8 mouse cellular contexts compared by ENCODE assay signal in the genomic region with DNA sequence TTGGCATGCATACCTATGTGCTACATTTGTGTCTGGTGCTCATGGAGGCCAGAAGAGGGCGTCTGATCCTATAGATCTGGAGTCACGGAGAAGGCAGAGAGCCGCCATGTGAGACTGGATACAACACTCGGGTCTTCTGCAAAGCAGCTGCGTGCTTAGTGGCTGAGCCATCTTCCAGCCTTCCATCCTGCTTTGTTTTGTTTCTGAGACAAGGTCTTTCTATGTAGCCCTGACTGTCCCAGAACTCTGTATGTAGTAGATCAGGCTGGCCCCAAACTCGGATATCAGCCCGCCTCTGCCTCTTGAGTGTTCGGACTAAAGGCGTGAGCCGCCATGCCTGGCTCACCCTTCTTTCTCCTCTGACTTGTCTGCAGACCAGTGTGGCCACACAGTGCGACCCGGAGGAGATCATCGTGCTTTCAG. TPM values are rescaled to one million over a fixed set of nuclear protein-coding genes. Genes with fewer than 3 reads are reported as not detected.
DNase-seq lines count a peak whose midpoint lies in the region; ATAC-seq and TF ChIP-seq lines count a peak whose summit lies in the region.

No protein-coding gene starts in this region.

- peak overlapping the region; percentile 67 for H3K4me2 ChIP-seq in neural tube, embryonic 12.5 days (replicated peaks)
- H3K4me2 ChIP-seq in intestine, postnatal 0 days (replicated peaks; ENCODE audit: low read depth) = peak overlapping the region; percentile 79
- H3K4me2 ChIP-seq in stomach, embryonic 15.5 days = peak overlapping the region; percentile 70

- H3K9ac ChIP-seq in neural tube, embryonic 12.5 days = no peak overlapping the region
- H3K9ac ChIP-seq in intestine, postnatal 0 days (ENCODE audit: low read depth, low read length) = no peak overlapping the region
- no peak overlapping the region for H3K9ac ChIP-seq in stomach, embryonic 15.5 days

- H3K36me3 ChIP-seq in neural tube, embryonic 12.5 days = peaks cover 50% of the 10 kb centered on the region
- H3K36me3 ChIP-seq in intestine, postnatal 0 days (ENCODE audit: control insufficient read depth, insufficient read depth) = peaks cover 53% of the 10 kb centered on the region
- peaks cover 42% of the 10 kb centered on the region for H3K36me3 ChIP-seq in stomach, embryonic 15.5 days

- TF ChIP-seq CTCF in intestine, postnatal 0 days (IDR thresholded peaks at IDR 0.05; ENCODE audit: low read depth) = peak; percentile 45

- no peaks in the 10 kb centered on the region for H3K27me3 ChIP-seq in neural tube, embryonic 12.5 days (replicated peaks)
- H3K27me3 ChIP-seq in intestine, postnatal 0 days (replicated peaks; ENCODE audit: control insufficient read depth, insufficient read depth, low read length) = no peaks in the 10 kb centered on the region
- H3K27me3 ChIP-seq in stomach, embryonic 15.5 days (replicated peaks) = no peaks in the 10 kb centered on the region

- H3K4me1 ChIP-seq in neural tube, embryonic 12.5 days = peaks cover 42% of the 10 kb centered on the region
- H3K4me1 ChIP-seq in intestine, postnatal 0 days (replicated peaks; ENCODE audit: control insufficient read depth, insufficient read depth, low read length) = peaks cover 4% of the 10 kb centered on the region; the same call in 1 of the 2 replicates
- peaks cover 38% of the 10 kb centered on the region for H3K4me1 ChIP-seq in stomach, embryonic 15.5 days

- no peak overlapping the region for H3K4me3 ChIP-seq in neural tube, embryonic 12.5 days
- H3K4me3 ChIP-seq in intestine, postnatal 0 days (ENCODE audit: low read depth, low read length) = peak overlapping the region; percentile 67; the same call in 1 of the 2 replicates
- no peak overlapping the region; the same call in 1 of the 2 replicates for H3K4me3 ChIP-seq in stomach, embryonic 15.5 days (replicated peaks)

- no peaks in the 10 kb centered on the region for H3K9me3 ChIP-seq in neural tube, embryonic 12.5 days
- H3K9me3 ChIP-seq in intestine, postnatal 0 days (ENCODE audit: control insufficient read depth) = no peaks in the 10 kb centered on the region
- H3K9me3 ChIP-seq in stomach, embryonic 15.5 days = no peaks in the 10 kb centered on the region

- no peak overlapping the region for H3K27ac ChIP-seq in neural tube, embryonic 12.5 days
- no peak overlapping the region for H3K27ac ChIP-seq in intestine, postnatal 0 days (ENCODE audit: low read depth, low read length)
- H3K27ac ChIP-seq in stomach, embryonic 15.5 days = 0 out of 2 replicates have a peak overlapping the region, but pooled peaks have one; percentile 87

- no peak for ATAC-seq in neural tube, embryonic 12.5 days (ENCODE audit: low FRiP score, low read depth)
- ATAC-seq in intestine, postnatal 0 days = no peak
- ATAC-seq in stomach, embryonic 15.5 days (ENCODE audit: insufficient read depth, low FRiP score, low read depth) = no peak
- ATAC-seq in CD4-positive, CD25-positive, alpha-beta regulatory T cell, adult 4 months = no peak

- peak; percentile 40 for DNase-seq in cerebellum, adult 11 months
- no peak for DNase-seq in cerebellum, adult 18-20 months
- DNase-seq in neural tube, embryonic 10.5 days (ENCODE audit: extremely low spot score, low spot score) = no peak
- no peak for DNase-seq in gastrocnemius, adult 8-10 months (ENCODE audit: low spot score in 2 of 2)

- WGBS in neural tube, embryonic 12.5 days = 70% methylated on average over 13 of the region's 13 CpGs
- WGBS in intestine, postnatal 0 days = 69% methylated on average over 13 of the region's 13 CpGs
- WGBS in stomach, embryonic 15.5 days = 77% methylated on average over 13 of the region's 13 CpGs

RNA-seq across cellular contexts. Expression of a gene that starts 0.7 kb away (rescaled TPM):
- polyA plus RNA-seq in neural tube, embryonic 12.5 days (2016; fragmentation: Nextera tagmentation; extraction: Ambion mirVana) = 23.6 and 23.9 TPM in 2 replicates
- polyA plus RNA-seq in intestine, postnatal 0 days (2015; fragmentation: Nextera tagmentation; extraction: Ambion mirVana) = 102 and 110 TPM in 2 replicates
- 47.3 and 50.1 TPM in 2 replicates for polyA plus RNA-seq in stomach, embryonic 15.5 days (2015; fragmentation: Nextera tagmentation; extraction: Ambion mirVana)
- total RNA-seq in gastrocnemius, adult 8-10 months (2022) = 10 to 100 TPM; 35.3 to 41.1 (median 38.3) TPM
- 100 to 1,000 TPM; 348 to 555 TPM for polyA plus RNA-seq in CD4-positive, CD25-positive, alpha-beta regulatory T cell, adult 4 months (2017; shearing (Covaris generic))

RNA-seq across cellular contexts. Expression of a gene that starts 0.7 kb away (rescaled TPM):
- polyA plus RNA-seq in neural tube, embryonic 12.5 days (2016; fragmentation: Nextera tagmentation; extraction: Ambion mirVana) = 21.9 and 24.1 TPM in 2 replicates
- polyA plus RNA-seq in intestine, postnatal 0 days (2015; fragmentation: Nextera tagmentation; extraction: Ambion mirVana) = 11.1 and 12.9 TPM in 2 replicates
- 15.4 and 16.6 TPM in 2 replicates for polyA plus RNA-seq in stomach, embryonic 15.5 days (2015; fragmentation: Nextera tagmentation; extraction: Ambion mirVana)
- 10 to 100 TPM; 14.5 to 18.7 (median 17.1) TPM for total RNA-seq in gastrocnemius, adult 8-10 months (2022)
- 1 to 10 TPM; 3.6 to 3.8 TPM for polyA plus RNA-seq in CD4-positive, CD25-positive, alpha-beta regulatory T cell, adult 4 months (2017; shearing (Covaris generic))

RNA-seq across cellular contexts. Expression of a gene that starts 5.8 kb away (rescaled TPM):
- 60.3 and 62.1 TPM in 2 replicates for polyA plus RNA-seq in neural tube, embryonic 12.5 days (2016; fragmentation: Nextera tagmentation; extraction: Ambion mirVana)
- 20.6 and 22.6 TPM in 2 replicates for polyA plus RNA-seq in intestine, postnatal 0 days (2015; fragmentation: Nextera tagmentation; extraction: Ambion mirVana)
- polyA plus RNA-seq in stomach, embryonic 15.5 days (2015; fragmentation: Nextera tagmentation; extraction: Ambion mirVana) = 39.1 and 41.5 TPM in 2 replicates
- total RNA-seq in gastrocnemius, adult 8-10 months (2022) = 10 to 100 TPM; 14.1 to 18.5 (median 16.1) TPM
- 100 to 1,000 TPM; 117 to 200 TPM for polyA plus RNA-seq in CD4-positive, CD25-positive, alpha-beta regulatory T cell, adult 4 months (2017; shearing (Covaris generic))

RNA-seq across cellular contexts. Expression of a gene that starts 10.0 kb away (rescaled TPM):
- not detected in 2 replicates for polyA plus RNA-seq in neural tube, embryonic 12.5 days (2016; fragmentation: Nextera tagmentation; extraction: Ambion mirVana)
- 0.25 and 0.31 TPM in 2 replicates for polyA plus RNA-seq in intestine, postnatal 0 days (2015; fragmentation: Nextera tagmentation; extraction: Ambion mirVana)
- 0.95 and 1.1 TPM in 2 replicates for polyA plus RNA-seq in stomach, embryonic 15.5 days (2015; fragmentation: Nextera tagmentation; extraction: Ambion mirVana)
- total RNA-seq in gastrocnemius, adult 8-10 months (2022) = not detected
- 1 to 10 TPM; 2.0 to 3.1 TPM for polyA plus RNA-seq in CD4-positive, CD25-positive, alpha-beta regulatory T cell, adult 4 months (2017; shearing (Covaris generic))

RNA-seq across cellular contexts. Expression of a gene that starts 14.4 kb away (rescaled TPM):
- polyA plus RNA-seq in neural tube, embryonic 12.5 days (2016; fragmentation: Nextera tagmentation; extraction: Ambion mirVana) = 64.3 and 68.1 TPM in 2 replicates
- 10.8 and 11.6 TPM in 2 replicates for polyA plus RNA-seq in intestine, postnatal 0 days (2015; fragmentation: Nextera tagmentation; extraction: Ambion mirVana)
- 38.5 and 43.6 TPM in 2 replicates for polyA plus RNA-seq in stomach, embryonic 15.5 days (2015; fragmentation: Nextera tagmentation; extraction: Ambion mirVana)
- total RNA-seq in gastrocnemius, adult 8-10 months (2022) = 10 to 100 TPM; 20.3 to 26.3 (median 23.6) TPM
- polyA plus RNA-seq in CD4-positive, CD25-positive, alpha-beta regulatory T cell, adult 4 months (2017; shearing (Covaris generic)) = 10 to 100 TPM; 30.2 to 31.4 TPM
